Mouse (Mus musculus) left cerebral cortex, postnatal 14 days (tissue): ENCODE measurements at regions not wholly inside any gene's neighbourhood (a gene's known extent, or its start where the extent isn't known, plus 50 kb on each side); places are given as distances from the start of the nearest gene placed in this dataset.

Source experiments
- DNase-seq, 2 experiments: peaks; one replicate each; pipeline ENCODE4 v3.0.0; 2021 to 2022; ENCODE audit warnings: low spot score in 2 of 2, mixed read lengths in 1 of 2
- intact Hi-C: fragments of 180-260 bp; cut with DNase I; formaldehyde crosslinking; loops from one replicate; pipeline ENCODE4 v1.15.1; 2025

GRCm38 (mm10) chr3:11875816-11876215 is 1540.3 kb upstream of the Gm38303 start:
- intact Hi-C loops = loop anchor here (2.0 kb wide), 1 partner anchor 53 kb away; no protein-coding TSS in a partner anchor
- no peak for DNase-seq

GRCm38 (mm10) chr3:11869381-11869780 is 1533.9 kb upstream of the Gm38303 start:
- intact Hi-C loops = no loop called here
- no peak for DNase-seq
